Mouse (Mus musculus) monocyte, adult 59 days (primary cell): ENCODE results near the gene Necap1. TPM values are rescaled to one million over a fixed set of nuclear protein-coding genes. Genes with fewer than 3 reads are reported as not detected.

ENCODE experiments used
- total RNA-seq, 2 experiments: library from RNA; stranded (reverse); gene quantifications; one replicate each; pipeline ENCODE4 v1.2.4; 2023

The Necap1 gene
- 10 to 100 TPM; 96.4 to 96.9 TPM for total RNA-seq

DNA sequence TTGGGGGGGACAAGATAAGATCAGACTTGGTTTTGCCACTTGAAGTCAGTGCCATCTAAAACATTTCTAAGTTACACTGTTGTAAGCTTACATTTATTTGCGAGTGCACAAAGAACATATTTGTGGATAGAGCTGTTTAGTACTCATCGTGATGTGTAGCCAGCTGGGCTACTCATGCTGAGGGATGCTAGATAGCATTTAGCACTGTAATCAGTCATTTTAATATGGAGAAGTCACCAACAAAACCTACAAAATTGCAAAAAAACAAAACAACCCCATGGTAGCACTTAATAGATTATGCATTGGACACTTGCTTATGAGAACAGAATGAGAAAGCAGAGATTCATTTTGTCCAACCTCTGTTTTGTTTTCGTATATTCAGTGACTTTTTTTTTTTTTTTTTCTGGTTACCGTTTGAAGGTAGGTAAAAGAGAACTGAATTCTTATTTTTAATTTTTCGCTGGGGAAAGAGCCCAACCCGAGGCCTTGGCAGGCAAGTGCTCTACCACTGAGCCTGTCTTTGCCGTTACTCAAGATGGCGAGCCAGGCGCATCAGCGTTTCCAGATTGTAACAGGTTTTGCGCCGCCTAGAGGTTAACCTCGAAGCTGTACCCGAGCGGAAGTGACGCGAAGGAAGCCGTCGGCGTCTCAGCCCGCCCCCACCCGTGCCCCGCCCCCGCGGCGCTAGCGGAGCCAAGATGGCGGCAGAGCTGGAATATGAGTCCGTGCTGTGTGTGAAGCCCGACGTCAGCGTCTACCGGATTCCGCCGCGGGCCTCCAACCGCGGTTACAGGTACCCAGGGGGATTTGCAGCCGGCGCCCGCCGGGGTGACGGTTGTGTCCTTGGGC lies at the start of gene Necap1:
Gene Necap1 (plus strand): TSS at position 604 of the 849 bp plus-strand sequence.

DNA sequence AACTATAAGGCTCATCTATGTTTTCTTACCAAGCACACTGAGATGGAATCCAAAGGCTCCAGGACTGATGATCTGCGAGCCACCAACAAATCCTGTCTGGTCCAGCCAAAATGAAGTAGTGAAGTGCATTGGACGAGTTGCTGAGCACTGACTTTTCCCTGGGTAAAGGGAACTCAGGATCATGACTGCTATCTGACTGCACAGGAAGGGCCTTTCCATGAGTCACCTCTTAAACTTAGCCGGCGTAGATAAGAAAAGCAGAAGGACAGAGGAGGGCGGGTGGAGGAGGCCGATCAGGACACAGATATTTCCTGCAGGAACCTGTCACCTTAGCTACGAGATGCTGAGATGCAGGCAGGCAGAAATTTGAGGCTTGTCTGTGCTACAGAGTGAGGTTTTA lies 18.3 kb upstream of the Necap1 start, which contains the start of gene C3ar1:
Gene C3ar1 (minus strand): TSS at position 207 of the 400 bp plus-strand sequence.

DNA sequence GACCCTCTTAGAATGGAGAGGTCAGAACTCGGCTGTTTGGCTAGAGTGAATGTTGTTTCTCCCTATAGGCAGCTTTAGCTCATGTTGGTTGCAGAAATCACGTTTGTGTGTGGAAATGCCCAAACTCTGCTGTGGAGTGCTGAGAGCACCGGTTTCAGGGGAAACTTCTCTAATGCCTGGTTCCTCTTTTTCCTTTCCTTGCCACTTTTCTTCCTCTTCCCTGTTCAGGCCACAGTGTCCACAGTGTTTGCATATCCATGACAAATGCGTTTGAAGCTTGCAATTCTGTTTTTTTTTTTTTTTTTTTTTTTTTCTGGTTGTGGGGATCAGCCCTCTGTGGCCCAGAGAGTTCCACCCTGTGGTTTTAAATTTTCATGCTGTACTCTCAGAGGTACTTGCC lies 47.2 kb downstream of the Necap1 start, which contains the start of gene Clec4a1:
Gene Clec4a1 (plus strand): TSS at position 398 of the 400 bp plus-strand sequence.

Other genes starting within 250 kb of the Necap1 start
- gene Dppa3, start 248.1 kb upstream of the Necap1 start, total RNA-seq = not detected
- not detected for gene Nanog, start 167.0 kb upstream of the Necap1 start, total RNA-seq
- 1 to 10 TPM; 4.6 to 7.1 TPM for gene Slc2a3, start 72.8 kb upstream of the Necap1 start, total RNA-seq
- 10 to 100 TPM; 36.7 to 38.0 TPM for gene Foxj2, start 54.6 kb upstream of the Necap1 start, total RNA-seq
- gene C3ar1, start 18.3 kb upstream of the Necap1 start, total RNA-seq = 1 to 10 TPM; 1.2 to 1.9 TPM
- gene Clec4a1, start 47.4 kb downstream of the Necap1 start, total RNA-seq = 100 to 1,000 TPM; 455 to 474 TPM
- gene Clec4a3, start 78.0 kb downstream of the Necap1 start, total RNA-seq = 100 to 1,000 TPM; 451 to 523 TPM
- 10 to 100 TPM; 12.8 to 13.9 TPM for gene Clec4a4, start 115.9 kb downstream of the Necap1 start, total RNA-seq
- 10 to 100 TPM; 15.0 to 27.0 TPM for gene Clec4b1, start 175.5 kb downstream of the Necap1 start, total RNA-seq
- 100 to 1,000 TPM; 180 to 204 TPM for gene Clec4a2, start 232.0 kb downstream of the Necap1 start, total RNA-seq